Mouse (Mus musculus) kidney, embryonic 15.5 days (tissue): ENCODE results near the gene Lasp1. TPM values are rescaled to one million over a fixed set of nuclear protein-coding genes. Genes with fewer than 3 reads are reported as not detected.

Source experiments
- polyA plus RNA-seq: library from polyadenylated mRNA; unstranded; fragments of >200 nt; fragmentation: Nextera tagmentation; extraction: Ambion mirVana; gene quantifications from 2 replicates; pipeline ENCODE4 v1.2.1, GENCODE M21; 2015

The Lasp1 gene
- polyA plus RNA-seq, 1 experiment from 2014 or later: 108 TPM

Other genes starting within 250 kb of the Lasp1 start
- gene Srcin1, start 222.8 kb upstream of the Lasp1 start, polyA plus RNA-seq: 0.83 and 0.85 TPM in 2 replicates
- gene Epop, start 169.3 kb upstream of the Lasp1 start, polyA plus RNA-seq: 4.3 and 5.1 TPM in 2 replicates
- gene Mllt6, start 135.6 kb upstream of the Lasp1 start, polyA plus RNA-seq: 2.8 and 3.9 TPM in 2 replicates
- 41.2 and 42.7 TPM in 2 replicates for gene Cisd3, start 113.2 kb upstream of the Lasp1 start, polyA plus RNA-seq
- gene Pcgf2, start 98.5 kb upstream of the Lasp1 start, polyA plus RNA-seq: 13.2 and 16.6 TPM in 2 replicates
- 475 and 488 TPM in 2 replicates for gene Psmb3, start 95.6 kb upstream of the Lasp1 start, polyA plus RNA-seq
- gene Pip4k2b, start 54.3 kb upstream of the Lasp1 start, polyA plus RNA-seq: 1.8 and 1.9 TPM in 2 replicates
- 19.2 and 19.5 TPM in 2 replicates for gene Cwc25, start 32.4 kb upstream of the Lasp1 start, polyA plus RNA-seq
- gene 1700001P01Rik, start 23.1 kb upstream of the Lasp1 start, polyA plus RNA-seq: 0.62 and 0.67 TPM in 2 replicates
- 565 and 652 TPM in 2 replicates for gene Rpl23, start 16.6 kb upstream of the Lasp1 start, polyA plus RNA-seq
- gene B230217C12Rik, start 41.8 kb downstream of the Lasp1 start, polyA plus RNA-seq: 7.4 and 7.5 TPM in 2 replicates
- gene Fbxo47, start 85.2 kb downstream of the Lasp1 start, polyA plus RNA-seq: 0.48 and 0.73 TPM in 2 replicates
- gene Plxdc1, start 187.4 kb downstream of the Lasp1 start, polyA plus RNA-seq: 1.7 and 2.0 TPM in 2 replicates
- gene Arl5c, start 197.2 kb downstream of the Lasp1 start, polyA plus RNA-seq: 9.9 and 10.1 TPM in 2 replicates
- 14.6 and 15.2 TPM in 2 replicates for gene Cacnb1, start 224.0 kb downstream of the Lasp1 start, polyA plus RNA-seq
- gene Rpl19, start 227.7 kb downstream of the Lasp1 start, polyA plus RNA-seq: 1,072 and 1,152 TPM in 2 replicates